Mouse (Mus musculus): ENCODE measurements at regions not wholly inside any gene's neighbourhood (a gene's known extent, or its start where the extent isn't known, plus 50 kb on each side); places are given as distances from the start of the nearest gene placed in this dataset.

GRCm38 (mm10) chr8:26526474-26527185 is 407.3 kb downstream of the Gm45692 start:
- DNase-seq = no peak

- DNase-seq = no peak
Measured at GRCm38 (mm10) chr8:26527186-26527580, 407.8 kb downstream of the Gm45692 start.

GRCm38 (mm10) chr8:26529921-26530320 is 410.6 kb downstream of the Gm45692 start:
- DNase-seq = no peak

- no peak for DNase-seq
Measured at GRCm38 (mm10) chr8:26533444-26534421, 414.4 kb downstream of the Gm45692 start.

- DNase-seq = no peak
Measured at GRCm38 (mm10) chr8:26535816-26536215, 416.5 kb downstream of the Gm45692 start.

- DNase-seq = no peak
Measured at GRCm38 (mm10) chr8:26553691-26554090, 423.4 kb upstream of the Zfp703 start.

- DNase-seq = peak; percentile 19 to 51
Measured at GRCm38 (mm10) chr8:26559196-26559595, 417.9 kb upstream of the Zfp703 start.

GRCm38 (mm10) chr8:26563151-26563550 is 414.0 kb upstream of the Zfp703 start:
- no peak for DNase-seq

- no peak for DNase-seq
Measured at GRCm38 (mm10) chr8:26564254-26564653, 412.9 kb upstream of the Zfp703 start.

GRCm38 (mm10) chr8:26568423-26569060 is 408.6 kb upstream of the Zfp703 start:
- peak in 1 of 2 experiments; percentile 4 for DNase-seq

- no peak for DNase-seq
Measured at GRCm38 (mm10) chr8:26588841-26589240, 388.3 kb upstream of the Zfp703 start.

- DNase-seq = no peak
Measured at GRCm38 (mm10) chr8:26590591-26591212, 386.4 kb upstream of the Zfp703 start.

GRCm38 (mm10) chr8:26591266-26591665 is 385.9 kb upstream of the Zfp703 start:
- DNase-seq = no peak

- DNase-seq = peak; percentile 22 to 41
Measured at GRCm38 (mm10) chr8:26593536-26594368, 383.4 kb upstream of the Zfp703 start.

- peak; percentile 6 to 29 for DNase-seq
Measured at GRCm38 (mm10) chr8:26594369-26594920, 382.7 kb upstream of the Zfp703 start.

- DNase-seq = peak; percentile 9 to 24
Measured at GRCm38 (mm10) chr8:26595431-26596018, 381.6 kb upstream of the Zfp703 start.

GRCm38 (mm10) chr8:26596665-26597362 is 380.3 kb upstream of the Zfp703 start:
- no peak for DNase-seq

- peak in 1 of 2 experiments; percentile 31 for DNase-seq
Measured at GRCm38 (mm10) chr8:26598520-26598919, 378.6 kb upstream of the Zfp703 start.

GRCm38 (mm10) chr8:26600127-26600526 is 377.0 kb upstream of the Zfp703 start:
- no peak for DNase-seq

- DNase-seq = no peak
Measured at GRCm38 (mm10) chr8:26608001-26608400, 369.1 kb upstream of the Zfp703 start.

Measured in kidney, postnatal 4 days (tissue).